Mouse (Mus musculus) c-Kit-positive CD71-negative TER-119-negative erythroid progenitor cells, embryonic 14.5 days (primary cell): ENCODE data around the gene Maged1.
"Not testable (repeated sequence)": the region's sequence is repeated elsewhere in the genome, so short reads cannot be mapped to it uniquely, and the experiment has no call there.

Experiments used
- DNase-seq: peaks from one replicate; pipeline ENCODE4 v3.0.0-alpha.2; 2013; ENCODE audit warnings: low read depth

Maged1 gene

DNA sequence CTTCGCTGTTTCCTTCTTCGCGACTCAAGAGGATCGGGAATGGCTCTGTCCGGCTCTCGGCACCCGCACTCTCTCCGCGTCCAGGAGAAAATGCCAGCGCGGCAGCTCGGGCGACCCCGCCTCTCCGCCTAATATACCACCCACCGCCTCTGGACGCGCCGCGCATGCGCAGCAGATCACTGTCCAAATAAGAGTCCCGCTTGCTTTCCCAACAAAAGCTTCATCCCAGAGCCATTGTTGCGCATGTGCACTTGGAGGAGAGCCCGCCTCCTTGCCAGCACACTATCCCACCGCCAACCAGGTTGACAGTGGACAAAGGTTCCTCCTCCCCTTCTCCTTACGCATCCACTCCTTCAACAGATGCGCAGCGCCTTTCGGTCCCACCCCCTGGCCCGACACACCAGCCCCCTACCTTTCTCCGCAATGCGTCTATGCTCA lies at the start of gene Maged1:
Gene Maged1 (minus strand): TSS at position 226 of the 438 bp plus-strand sequence.
- DNase-seq = peak; percentile 50

DNA sequence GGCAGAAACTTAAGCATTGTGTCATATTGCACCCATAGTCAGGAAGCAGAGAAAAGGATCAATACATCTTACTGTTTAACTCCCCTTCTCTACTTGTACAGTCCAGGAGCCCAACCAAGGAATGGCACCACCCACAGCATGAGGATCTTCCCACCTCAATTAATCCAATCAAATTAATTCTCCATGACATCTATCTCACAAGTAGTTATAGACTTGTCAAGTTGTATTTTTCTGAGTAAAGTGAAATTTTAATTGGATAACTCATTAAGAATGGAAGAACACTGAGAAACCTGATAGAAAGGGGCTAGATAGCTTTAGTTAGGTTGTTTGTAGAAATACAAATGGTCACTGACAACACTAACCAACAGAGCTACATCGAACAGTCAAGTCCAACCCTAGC lies 38.3 kb upstream of the Maged1 start:
- no peak for DNase-seq

DNA sequence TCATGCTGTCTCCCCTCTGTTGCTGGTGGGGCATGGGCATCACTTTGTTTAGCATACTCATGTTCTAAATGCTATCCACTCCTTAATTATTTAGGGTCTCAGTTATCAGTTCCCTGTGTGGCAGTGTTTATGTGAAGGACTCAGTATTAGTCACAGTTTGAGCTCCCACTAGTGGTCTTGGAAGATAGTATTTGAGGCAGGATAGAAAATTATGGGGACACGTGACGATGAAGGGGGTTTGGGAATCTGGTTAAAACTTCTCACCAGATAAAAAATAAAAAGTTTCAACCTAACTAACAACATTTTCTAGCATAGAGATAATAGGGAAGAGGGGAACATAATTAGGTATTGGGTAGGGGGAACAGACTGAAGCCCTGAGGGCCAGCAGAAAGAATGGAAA lies 22.8 kb upstream of the Maged1 start:
- no peak for DNase-seq

DNA sequence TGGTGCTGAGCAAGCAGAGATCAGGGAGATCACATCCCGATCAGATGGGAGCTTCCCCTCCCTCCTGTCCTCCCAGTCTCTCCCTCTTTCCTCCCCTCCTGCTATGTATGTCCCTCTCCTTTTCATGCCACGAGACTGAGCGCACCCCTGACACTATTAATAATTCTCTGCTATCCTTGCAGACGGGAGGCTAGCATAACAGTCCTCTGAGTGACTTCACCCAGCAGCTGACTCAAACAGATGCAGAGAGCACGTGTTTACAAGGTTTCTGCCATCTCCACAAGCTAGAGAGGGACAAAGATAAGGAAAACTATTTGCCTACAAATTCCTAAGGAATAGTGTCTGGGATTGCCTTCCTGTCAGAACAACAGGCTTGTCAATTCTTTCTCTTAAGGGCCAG lies 20.4 kb upstream of the Maged1 start:
- no peak for DNase-seq

DNA sequence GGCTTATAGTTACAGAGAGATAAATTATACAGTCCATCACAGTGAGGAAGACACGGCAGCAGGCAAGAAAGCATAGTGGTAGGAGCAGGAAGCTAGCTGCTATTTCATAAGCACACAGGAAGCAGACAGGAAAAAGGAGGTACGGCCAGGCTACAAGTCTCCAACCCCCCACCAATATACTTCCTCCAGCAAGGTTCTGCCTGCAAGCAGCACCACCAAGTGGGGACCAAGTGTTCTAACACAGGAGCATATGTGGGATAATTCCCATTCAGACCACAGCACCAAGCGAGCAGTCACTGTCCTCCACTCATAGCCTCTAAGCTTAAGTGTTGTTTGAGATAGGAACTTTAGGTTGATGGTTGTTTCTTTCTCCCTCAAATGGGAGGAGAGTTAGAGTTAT lies 6.3 kb upstream of the Maged1 start:
- no peak for DNase-seq

DNA sequence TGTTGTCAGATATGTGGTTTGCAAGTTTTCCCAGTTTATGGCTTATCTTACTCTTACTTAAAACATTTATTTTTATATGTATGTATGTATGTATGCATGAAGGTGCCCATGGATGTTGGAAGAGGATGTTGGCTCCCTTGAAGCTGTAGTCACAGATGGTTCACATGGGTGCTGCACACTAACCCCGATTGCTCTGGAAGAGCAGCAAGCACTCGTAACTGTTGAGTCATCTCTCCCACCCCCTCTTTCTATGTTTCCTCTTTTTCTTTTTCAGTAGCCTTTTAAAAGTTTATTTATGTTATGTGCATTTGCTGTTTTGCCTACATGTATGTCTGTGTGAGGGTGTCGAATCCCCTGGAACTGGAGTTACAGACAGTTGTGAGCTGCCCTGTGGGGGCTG lies 4.0 kb upstream of the Maged1 start:
- DNase-seq = no peak

DNA sequence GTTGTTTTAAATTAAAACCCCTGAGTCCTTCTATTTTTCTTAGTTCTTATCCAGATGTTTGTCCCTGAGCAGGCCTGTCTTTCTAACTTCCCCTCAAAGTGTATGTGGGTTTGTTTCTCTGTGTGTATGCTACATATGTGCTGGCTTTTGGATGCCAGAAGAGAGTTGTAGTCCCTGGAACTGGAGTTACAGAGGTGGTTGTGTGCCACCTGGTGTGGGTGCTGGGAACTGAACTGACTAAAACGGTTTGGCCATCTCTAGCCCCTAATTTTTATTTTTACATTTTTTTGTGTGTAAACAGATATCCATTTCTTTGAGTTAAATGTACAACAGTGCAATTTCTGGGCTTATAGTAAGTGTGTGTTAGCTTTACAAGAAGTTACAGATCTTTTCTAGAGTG lies 3.0 kb upstream of the Maged1 start:
- no peak for DNase-seq

DNA sequence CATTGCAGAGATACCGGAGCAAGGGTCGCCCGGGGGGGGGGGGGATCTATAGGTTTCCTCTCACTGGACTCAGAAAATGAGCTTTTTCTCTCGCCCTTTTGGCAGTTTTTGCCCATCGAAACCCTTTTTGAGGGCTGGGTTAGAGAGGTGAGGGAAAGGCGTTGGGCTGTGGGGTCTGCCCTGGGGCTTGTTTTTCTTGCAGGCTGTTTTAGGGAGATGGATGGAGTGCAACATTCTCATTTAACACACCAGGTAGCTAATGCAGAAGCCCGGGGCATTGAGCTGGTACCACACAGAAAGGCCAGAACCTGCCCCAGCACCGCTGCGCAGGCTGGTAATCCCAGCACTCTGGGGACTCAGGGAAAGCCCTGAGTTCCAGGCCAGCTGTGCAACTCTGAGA lies 593 bp upstream of the Maged1 start:
- no peak for DNase-seq

DNA sequence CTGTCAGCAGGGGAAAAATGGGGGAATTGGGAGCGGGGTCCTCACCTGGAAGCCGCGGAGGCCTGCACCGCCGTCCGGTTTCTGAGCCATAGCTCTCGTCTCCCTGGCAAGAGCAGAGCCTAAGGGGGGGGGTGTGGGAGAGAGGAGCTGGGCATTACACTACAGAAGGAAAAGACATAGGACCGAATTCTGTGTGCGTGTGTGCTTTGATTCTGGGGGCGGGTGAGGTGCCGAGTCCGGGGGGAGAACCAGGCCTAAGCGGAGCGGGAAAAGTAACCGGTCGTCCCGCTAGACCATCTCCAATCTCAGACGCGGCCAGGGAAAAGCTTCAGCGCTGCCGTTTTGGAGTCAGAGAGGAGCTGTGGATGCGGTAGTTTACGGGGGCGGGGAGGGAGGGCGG lies 737 bp downstream of the Maged1 start:
- no peak for DNase-seq

DNA sequence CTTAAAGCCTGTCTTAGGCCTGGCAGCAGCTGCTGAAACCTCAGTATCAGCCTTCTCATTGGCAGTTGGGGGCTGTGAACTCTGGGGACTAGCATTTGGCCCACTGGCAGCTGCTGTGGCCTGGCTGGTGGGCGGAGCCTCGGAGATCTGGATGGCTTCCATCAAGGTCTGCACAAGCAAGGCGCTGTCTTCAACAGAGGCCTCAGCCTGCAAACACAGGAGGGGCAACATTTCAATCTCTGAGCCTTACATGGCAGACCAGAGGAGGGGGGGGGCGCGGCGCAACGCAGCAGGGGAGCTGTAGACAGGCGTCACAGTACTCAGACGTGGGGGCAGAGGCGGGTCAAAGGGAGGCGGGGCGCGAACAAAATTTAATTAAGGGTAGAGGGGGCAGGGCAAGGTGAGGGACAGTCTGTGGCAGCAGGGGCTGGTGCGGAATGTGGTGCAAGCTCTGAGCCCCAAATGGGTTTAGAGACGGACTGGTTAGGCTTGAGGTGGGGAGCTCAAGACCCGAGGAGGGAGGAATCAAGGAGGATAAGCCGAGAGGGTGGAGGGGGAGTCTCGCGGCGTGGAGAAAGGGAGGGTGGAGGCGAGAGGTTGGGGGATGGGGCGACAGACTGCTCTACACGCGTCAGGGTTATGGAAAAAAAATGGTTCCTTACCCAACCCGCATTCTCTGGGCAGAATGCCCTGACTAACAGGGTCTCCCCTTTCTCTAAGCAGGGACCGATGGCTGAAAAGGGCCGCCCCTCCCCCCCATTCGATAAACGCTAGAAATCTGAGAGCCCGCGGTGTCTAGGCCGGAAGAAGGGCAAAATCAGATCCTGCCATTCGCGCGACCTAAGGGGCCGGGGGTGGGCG lies 1.4 kb downstream of the Maged1 start:
- no peak for DNase-seq

DNA sequence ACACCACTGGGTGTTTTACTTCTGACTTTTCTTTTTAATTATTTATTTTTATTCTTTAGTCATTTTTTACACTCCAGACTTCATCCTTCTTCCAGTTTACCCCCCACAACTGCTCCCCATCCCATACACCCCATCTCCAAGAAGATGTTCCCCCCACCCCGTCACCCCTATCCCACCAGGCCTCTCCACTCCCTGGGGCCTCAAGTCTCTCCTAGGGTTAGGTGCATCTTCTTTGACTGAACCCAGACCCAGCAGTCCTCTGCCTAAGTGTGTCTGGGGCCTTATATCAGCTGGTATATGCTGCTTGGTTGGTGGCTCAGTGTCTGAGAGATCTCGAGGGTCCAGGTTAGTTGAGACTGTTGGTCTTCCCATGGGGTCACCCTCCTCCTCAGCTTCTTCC lies 7.6 kb downstream of the Maged1 start:
- DNase-seq = no peak

DNA sequence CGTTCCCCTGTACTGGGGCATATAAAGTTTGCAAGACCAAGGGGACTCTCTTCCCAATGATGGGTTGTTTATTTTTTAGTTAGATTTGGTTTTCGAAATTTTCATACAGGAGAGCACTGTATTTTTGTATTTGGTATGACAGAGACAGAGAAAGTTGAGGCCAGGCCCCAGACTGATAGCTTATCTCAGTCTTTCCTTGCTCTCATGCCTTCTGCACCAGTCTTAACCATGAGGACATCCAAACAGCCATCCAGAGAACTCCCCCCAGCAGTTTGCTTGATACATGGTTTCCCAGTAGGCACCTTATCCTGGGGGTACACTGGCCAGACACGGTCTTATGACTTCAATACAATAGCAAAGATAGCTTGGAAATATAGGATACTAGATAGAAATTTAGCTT lies 11.6 kb downstream of the Maged1 start:
- DNase-seq = no peak

DNA sequence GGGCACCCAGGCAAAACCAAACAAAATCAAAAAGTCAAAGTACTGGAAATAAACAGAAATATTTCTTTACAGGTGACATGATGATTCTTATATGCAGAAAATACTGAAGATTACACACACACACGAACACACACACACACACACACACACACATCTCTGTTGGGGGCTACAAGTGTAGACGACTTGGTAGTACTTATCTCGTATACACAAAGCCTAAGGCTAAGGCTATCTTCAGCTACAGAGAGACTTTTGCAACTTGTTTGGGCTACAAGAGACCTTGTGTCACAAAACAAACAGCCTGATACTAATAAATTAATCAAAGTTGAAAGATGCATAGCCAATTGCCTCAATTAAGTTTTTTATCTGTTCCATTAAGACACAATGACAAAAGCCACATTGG lies 19.8 kb downstream of the Maged1 start:
- DNase-seq = no peak

DNA sequence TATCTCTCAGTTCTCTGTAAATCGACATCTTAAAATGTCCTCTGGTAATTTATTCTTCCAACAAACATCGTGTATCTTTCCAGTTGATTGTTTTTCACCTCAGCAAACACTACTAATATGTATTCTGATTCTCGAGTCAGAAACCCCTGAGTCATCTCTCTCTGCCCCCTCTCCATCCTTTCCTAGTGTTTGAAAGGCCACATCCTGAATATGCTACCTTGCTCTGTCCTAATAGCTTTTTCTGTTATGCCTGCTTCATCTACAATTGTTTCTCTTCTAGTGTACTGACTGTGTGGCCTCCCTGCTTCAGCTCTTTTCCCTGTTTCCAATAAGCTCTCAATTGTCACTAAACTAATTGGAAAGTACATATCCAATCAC lies 33.5 kb downstream of the Maged1 start:
- no peak for DNase-seq

DNA sequence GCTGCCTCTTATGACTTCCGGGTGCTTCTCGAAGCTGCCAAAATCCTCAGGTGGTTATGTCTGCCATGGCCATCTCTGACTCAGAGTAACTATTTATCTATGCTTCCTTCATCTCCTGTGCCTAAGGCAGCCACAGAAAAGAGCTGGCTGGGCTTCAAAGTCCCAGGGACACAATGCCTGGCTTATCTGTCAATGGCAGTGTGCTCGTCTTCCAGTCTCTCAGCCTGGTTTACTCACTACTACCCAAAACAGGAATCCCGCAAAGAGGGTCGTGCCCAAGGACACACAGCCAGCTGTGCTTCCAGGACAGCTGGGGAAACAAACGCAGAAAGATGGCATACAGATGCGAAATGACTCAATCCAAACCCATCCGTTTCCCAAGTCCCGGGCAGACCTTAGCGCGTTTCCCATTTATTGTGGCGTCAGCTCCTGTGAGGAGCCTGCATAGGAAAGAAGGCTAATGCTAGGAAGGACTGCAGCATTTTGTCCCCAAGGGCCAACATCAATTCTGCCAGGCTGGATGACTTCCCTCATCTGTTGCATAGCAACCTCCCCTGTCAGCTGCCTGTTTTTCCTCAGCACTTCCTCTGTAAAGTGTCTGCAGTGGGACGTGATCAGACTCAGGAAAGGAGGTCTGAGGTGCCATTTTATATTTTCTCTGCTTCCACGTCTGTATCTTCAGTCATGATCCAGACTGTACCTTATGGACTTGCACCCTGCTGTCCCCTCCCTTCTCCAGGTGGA lies 34.1 kb downstream of the Maged1 start:
- DNase-seq = not testable (repeated sequence)

DNA sequence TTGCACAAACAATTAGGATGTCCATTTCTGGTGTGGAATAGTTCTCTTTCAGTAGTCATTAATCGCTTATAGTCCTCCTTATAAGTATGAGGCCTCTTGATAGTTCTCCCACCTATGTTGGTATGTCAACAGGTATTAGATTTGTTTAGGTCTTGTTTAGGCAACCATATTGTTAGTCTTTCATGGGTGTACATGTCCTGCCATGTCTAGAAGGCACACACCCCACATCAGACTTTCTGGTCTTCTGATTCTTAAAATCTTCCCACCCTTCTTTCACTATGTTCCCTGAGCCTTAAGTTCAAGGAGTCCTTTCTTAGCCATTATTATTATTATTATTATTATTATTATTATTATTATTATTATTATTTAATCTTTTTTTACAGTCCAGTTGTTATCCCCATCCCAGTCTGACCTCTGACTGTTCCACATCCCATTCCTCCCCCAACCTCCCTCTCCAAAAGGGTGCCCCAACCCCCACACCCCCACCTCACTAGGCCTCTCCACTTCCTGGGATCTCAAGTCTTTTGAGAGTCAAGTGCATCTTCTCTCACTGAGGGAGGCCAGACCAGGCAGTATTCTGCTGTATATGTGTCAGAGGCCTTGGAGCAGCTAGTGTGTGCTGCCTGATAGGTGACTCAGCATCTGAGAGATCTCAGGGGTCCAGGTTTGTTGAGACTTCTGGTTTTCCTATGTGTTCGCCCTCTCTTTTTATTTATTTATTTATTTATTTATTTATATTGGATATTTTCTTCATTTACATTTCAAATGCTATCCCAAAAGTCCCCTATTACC lies 55.7 kb downstream of the Maged1 start:
- DNase-seq = no peak
